Mouse (Mus musculus) T-helper 1 cell (primary cell): Measurements from ENCODE around the gene 1700015G11Rik.

Experiments
- in situ Hi-C: fragments of 300-600 bp; cut with MboI, MseI; formaldehyde crosslinking; loops from one replicate; pipeline ENCODE4 v1.15.1; 2025; ENCODE audit warnings: high pct_unique_total_duplicates

The 1700015G11Rik gene

DNA sequence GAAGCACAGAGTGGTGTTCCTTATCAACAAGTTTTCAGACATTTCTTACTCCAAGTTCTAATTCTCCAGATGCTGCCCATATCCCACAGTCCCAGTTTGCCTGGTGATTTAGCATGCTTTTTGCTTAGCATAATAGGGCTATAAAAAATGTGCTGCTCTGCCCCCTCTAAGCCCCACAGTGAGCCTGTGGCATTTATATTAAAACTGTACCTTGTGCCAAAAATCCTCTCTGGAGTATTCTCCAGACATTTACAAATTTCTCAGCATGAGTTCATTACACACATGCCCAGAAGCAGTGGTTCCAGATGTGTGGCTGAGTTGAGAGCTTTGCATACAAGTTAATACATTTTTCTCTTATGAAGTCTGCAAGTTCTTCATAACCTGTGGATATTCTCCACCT, 46.1 kb downstream of the 1700015G11Rik start:
- in situ Hi-C loops = no loop called here

DNA sequence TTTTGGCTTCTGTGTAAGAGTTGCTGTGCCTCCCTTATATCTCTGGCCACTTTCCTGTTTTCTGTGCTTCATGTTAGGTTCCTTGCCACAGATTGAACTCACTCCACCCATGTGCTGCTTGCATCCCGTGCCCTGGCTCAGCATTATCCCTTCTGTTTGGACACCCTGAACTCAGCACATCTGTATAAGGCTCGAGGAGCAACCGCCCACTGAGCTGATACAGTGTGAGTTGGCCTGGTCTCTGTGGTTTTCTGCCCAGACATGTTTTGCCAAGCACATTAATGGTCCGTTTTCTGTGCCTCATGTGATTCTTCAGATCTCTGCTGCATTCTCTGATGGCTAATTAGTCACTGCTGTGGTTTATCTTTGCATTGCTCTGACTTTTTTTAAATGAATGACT, 47.9 kb downstream of the 1700015G11Rik start:
- in situ Hi-C loops = no loop called here

GRCm38 (mm10) chr7:51964681-51965080, 50.8 kb downstream of the 1700015G11Rik start:
- in situ Hi-C loops = no loop called here

GRCm38 (mm10) chr7:51962219-51962952, 53.1 kb downstream of the 1700015G11Rik start:
- in situ Hi-C loops = no loop called here
